Mouse (Mus musculus) urinary bladder, postnatal 10 days (tissue): Measurements from ENCODE around the gene Nebl.

Source experiments
- DNase-seq: peaks from one replicate; pipeline ENCODE4 v3.0.0; 2022; ENCODE audit warnings: low spot score

Nebl gene

DNA sequence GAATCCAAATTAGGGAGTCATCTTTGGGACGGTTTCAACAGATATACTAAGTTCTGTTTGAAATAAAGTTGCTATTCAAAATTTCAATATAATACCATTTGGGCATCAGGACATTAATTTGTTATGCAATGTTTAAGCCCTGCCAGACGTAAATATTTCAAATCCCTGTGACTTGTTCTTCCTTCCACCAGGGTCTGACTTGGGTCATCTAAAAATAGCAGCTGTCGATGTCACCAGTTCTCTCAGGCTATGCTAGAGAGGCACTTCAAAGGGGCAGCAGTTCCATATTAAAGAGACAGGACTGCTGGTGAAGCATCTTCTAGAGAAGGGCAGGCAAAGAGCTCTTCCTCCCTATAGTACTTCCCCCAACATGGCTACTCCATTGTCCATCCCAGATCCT, 107.3 kb downstream of the Nebl start:
- DNase-seq, result no peak

DNA sequence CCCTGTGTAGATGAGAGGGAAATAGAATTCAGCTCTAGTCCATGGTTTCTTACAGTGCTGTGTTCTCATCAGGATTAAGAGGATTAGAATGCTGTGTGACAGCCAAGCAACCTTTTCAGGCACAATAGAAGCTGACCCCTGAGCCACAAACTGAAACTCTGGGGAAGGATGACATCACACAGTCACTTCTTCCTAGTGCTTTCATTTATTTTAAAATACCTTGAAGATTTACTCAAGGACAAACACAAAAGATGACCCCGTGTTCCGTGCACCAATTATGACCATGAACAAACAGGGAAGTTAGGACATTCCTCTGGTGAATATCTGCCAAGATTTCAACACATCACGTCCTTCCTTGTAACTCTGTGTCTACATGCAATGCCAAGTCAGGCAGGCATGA, 121.0 kb downstream of the Nebl start:
- no peak for DNase-seq

GRCm38 (mm10) chr2:17603573-17603972, 127.7 kb downstream of the Nebl start:
- no peak for DNase-seq

GRCm38 (mm10) chr2:17600652-17601051, 130.6 kb downstream of the Nebl start:
- DNase-seq, result no peak

GRCm38 (mm10) chr2:17599860-17600259, 131.4 kb downstream of the Nebl start:
- DNase-seq, result no peak

DNA sequence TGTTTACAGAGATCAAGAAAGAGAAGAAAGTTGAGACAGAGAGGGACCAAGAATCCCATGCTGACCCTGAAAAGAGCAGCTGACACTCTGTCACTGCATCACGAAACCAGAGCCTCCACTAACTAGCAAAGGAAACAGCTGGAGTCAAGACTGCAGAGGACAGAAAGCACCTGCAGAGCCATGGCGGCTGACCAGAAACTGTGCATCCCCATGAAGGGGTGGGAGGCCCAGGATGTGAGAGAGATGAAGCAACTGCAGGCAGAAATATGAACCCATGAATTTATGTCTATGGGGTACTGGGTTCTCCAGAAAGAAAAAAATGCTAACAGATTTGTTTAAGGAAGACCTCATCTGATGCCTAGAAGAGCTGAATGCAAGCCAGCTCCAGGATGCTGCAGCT, 133.3 kb downstream of the Nebl start:
- no peak for DNase-seq

GRCm38 (mm10) chr2:17589669-17590068, 141.6 kb downstream of the Nebl start:
- DNase-seq, result no peak

DNA sequence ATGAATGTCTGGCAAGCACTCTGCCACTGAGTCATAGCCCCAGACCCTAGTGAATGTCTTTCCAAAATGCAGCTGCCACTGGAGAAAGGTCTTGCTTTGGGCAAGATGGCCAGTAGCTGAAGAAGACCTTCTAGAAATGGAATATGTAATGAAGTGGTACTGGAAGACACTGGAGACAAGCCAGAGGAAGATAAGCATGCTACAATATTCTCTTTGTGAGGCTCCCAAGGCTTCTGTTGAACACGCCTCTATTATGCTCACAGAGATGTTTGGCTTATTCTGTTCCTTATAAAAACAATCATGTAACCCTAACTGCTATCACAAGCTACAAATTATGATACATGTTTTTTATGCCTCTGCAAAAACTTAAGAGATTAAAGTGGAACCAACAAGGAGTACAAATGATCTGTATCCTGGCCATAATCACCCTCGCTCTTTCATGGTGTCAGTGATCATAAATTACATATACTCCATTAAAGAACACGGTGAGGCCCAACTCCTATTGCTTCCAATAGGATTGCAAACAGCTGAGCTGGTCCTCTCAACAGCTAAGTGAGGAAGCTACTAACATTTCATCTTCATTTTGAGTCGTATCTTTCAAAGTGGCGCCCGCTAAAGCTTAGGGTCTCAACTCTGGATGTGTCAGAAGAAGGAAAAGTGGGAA, 145.8 kb downstream of the Nebl start:
- no peak for DNase-seq

DNA sequence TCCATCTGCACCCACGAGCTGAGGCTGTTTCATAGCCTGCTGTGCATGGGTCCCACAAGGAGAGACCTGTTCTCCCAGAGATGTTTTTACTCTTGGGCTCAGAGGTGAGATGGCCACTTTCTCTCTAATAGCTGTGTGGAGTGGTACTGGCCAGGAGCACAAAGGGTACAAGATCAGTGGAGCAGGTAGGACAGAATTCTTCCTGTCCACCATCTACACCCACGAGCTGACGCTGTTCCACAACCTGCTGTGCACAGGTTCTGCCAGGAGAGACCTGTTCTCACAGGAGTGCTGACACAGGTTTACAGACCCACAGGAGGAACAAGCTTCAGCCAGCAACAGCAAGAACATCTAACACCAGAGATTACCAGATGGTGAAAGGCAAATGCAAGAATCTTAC, 155.6 kb downstream of the Nebl start:
- no peak for DNase-seq

GRCm38 (mm10) chr2:17571716-17572115, 159.5 kb downstream of the Nebl start:
- no peak for DNase-seq

GRCm38 (mm10) chr2:17558889-17559742, 172.1 kb downstream of the Nebl start:
- DNase-seq, result no peak

DNA sequence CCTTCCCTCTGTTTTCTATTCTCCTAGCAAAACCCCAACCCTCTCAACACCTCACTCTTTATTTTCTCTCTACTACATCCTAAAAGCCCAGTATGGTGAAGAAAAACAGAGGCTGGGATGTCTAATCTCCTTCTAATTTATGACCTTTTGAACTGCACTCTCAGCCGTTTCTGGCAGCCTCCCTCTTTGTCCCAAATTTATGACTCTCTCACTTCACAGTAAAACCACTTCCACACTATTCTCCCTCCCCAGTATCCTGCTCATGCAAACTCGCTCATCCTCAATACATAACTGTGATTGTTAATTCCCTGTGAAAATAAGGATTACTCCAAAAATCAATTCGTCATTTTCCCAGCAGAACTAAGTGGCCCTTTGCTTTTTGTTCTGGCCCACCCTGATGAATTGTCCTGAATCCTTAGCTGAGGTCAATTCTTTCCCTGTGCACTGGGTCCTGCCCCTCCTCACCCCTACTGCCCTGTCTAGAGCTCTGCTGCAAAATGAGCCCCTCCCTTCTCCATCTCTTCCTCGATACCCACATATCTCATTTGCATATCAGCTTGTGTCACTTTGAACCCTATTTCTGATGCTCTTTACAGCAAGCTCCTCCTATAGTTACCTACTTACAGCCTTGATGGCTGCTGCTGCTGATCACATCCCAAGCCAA, 181.2 kb downstream of the Nebl start:
- no peak for DNase-seq

- no peak for DNase-seq
These were observed 184.8 kb downstream of the Nebl start for GRCm38 (mm10) chr2:17546354-17546948.

DNA sequence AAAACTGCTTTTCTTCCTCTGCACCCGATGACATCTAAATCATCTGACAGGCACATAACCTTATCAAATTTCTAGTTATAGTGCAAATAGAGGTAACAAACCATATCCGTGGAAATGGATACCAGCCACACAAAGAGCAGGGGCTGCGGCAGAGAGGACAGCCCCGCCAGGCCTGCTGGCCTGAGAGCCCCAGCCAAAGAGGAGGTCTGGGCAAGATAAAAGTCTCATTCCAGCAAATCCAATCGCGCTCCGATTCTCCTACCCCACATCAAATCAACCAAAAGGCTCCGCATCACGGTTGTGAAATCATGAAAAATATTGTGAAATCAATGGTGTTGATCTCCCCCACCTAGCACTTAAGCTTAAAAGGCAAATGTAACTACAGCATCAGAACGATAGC, 191.5 kb downstream of the Nebl start:
- no peak for DNase-seq

DNA sequence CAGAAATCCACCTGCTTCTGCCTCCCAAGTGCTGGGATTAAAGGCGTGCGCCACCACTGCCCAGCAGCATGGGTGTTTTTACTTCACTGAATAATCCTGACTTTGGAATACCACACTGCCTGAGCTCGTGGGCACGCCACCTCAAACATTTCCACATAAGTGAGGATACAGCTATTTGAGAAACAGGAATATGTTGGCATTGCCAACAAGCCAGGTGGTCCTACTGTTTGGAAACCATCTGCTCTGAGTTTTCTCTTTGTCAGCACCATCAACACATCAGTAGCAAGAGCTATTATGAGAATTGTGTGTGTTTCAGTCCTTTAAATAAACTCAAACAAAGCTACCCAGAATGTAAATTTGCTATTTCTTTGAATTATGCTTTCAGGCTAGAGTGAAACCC, 192.8 kb downstream of the Nebl start:
- no peak for DNase-seq

GRCm38 (mm10) chr2:17531355-17532105, 199.7 kb downstream of the Nebl start:
- DNase-seq, result no peak

DNA sequence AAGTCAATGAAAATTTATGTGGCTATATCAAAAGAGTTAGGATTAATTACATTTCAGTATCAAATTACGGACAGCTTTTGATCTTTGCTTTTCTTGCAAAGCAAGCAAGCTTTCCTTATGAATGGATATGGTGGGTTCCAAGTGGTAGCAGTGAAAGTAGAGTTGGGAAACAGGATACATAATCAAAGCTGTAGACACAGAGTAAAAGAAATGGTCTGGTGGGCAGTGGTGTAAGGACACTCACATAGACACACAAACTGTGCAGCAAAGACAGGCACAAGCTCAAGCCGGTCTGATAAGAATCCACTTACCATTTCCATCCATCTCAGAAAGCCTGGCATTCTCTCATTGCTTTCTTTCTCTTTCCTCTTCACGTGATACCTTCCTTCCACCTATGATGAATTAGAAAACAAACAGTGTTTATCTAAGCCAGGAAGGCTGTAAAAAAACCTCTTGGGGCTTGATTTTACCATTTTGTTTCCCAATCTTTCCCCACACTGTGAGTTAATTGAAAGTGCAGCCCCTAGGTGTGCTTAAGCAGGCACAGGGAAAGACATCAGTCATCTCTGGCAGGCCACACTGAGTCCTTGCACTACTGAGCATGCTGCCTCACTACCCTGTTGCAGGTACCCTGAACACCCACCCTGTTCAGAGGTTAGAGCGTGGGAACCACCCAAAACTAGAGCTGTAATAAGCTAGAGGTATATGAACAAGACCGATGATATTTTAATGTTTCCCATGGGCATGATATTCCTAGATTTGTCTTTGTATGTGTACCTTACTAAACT, 205.3 kb downstream of the Nebl start:
- no peak for DNase-seq

DNA sequence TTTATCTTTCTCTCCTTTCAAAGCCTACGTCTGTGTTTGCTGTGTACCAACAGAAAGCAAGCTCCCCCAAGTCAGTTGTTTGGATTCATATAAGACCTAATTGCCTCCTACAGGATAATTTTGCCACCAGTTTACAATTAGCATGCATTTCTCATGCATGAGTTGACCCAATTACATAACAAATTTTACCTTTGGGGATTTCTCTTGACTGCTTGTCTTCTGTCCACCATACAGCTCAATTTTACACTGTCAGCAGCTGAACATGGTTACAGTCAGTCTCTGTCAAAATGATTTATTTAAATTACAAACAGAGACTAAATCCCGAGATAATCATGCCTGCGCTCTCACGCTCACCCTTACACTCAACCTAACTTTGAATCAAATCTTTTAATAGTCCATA, 206.1 kb downstream of the Nebl start:
- DNase-seq, result no peak

- DNase-seq, result no peak
These were observed 206.9 kb downstream of the Nebl start for GRCm38 (mm10) chr2:17524205-17524978.

DNA sequence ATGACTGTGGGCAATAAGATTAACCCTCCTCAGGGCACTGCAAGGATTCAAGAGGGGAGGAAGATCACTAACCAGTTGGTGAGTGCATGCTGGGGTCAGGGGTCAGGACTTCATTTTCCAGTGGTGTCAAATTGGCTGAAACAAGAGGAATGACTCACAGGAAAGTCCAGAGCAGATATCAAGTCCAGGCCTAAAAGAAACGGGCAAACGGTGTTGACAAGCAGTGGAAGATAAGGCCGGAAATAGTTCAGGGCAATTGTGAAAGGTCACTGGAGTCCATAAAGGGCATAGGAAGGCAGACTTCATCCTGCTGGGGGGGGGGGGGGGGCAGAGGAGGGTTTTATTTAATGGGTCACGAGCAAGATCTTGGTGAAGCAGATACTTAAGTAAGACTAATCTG, 207.5 kb downstream of the Nebl start:
- DNase-seq, result no peak
